Mouse (Mus musculus): Measurements from ENCODE around the gene Ttc21b. TPM values are rescaled to one million over a fixed set of nuclear protein-coding genes. Genes with fewer than 3 reads are reported as not detected.

The Ttc21b gene
- polyA plus RNA-seq, 1 experiment from 2014 or later, result 15.2 TPM

DNA sequence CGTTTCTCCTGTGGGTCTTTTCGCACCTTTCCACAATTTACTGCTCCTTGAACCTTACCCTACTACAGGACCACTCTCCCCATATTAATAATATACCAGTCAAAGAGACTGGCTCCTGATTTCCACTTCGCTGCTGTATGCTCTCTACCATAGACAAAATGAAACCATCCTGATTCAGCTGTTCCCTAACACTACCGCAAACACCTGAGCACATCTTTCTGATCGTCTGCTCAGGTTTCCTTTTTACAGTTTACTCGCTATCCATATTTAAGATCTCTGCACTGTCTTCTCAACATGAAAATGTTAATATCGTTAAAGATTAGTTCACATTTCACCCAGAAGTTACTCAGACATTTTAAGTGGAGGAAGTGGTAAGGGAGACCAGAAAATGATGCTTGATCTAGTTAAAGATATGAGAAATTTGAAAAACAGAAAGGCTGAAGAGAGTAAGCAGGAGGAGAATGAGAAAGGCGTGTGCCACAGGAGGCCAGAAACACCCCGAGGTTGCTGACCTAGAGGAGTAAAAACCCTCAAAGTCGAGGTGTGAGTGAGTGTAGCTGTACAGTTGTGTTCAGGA is 107.7 kb downstream of the Ttc21b start:
- no peak overlapping the region for H3K9ac ChIP-seq (replicated peaks; ENCODE audit: low read length)
- H3K4me1 ChIP-seq (ENCODE audit: insufficient read depth, low read length), result peaks cover 11% of the 10 kb centered on the region; the same call in 1 of the 2 replicates
- ATAC-seq (ENCODE audit: low FRiP score, low TSS enrichment), result no peak
- no peaks in the 10 kb centered on the region for H3K36me3 ChIP-seq (ENCODE audit: insufficient read depth, low read length)
- H3K4me2 ChIP-seq (replicated peaks; ENCODE audit: low read depth, low read length), result no peak overlapping the region
- H3K27ac ChIP-seq (ENCODE audit: low read length), result no peak overlapping the region
- whole genome bisulfite sequencing, result 72% methylated on average over 10 of the region's 10 CpGs
- H3K4me3 ChIP-seq (ENCODE audit: low read length), result no peak overlapping the region
- no peaks in the 10 kb centered on the region for H3K27me3 ChIP-seq (ENCODE audit: insufficient read depth, low read length)
- no peaks in the 10 kb centered on the region for H3K9me3 ChIP-seq (ENCODE audit: low read length)

DNA sequence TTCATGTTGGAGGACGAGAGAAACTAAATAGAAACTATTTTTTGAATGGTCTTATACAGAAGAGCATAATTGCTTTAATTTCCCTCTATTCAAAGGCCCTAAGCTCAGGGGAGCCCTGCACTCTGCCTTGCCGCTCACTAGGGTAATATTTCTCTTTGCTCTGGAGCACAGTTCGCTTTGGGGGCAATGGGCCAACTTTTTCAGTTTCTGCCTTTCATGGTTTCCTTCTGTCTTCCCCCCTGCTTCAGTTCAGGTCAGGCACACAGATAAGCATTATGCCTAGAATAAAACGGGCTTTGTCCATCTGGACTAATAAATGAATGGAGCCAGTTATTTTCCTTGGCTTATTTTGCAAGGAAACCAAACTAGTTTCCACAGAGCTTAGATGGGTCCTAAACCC is 109.9 kb downstream of the Ttc21b start:
- Histone ChIP-seq H3K9ac (replicated peaks; ENCODE audit: low read length) (no peak overlapping the region), H3K27ac (ENCODE audit: low read length) (peak overlapping the region; percentile 82), H3K36me3 (ENCODE audit: insufficient read depth, low read length) (no peaks in the 10 kb centered on the region), H3K4me2 (replicated peaks; ENCODE audit: low read depth, low read length) (no peak overlapping the region), H3K4me1 (ENCODE audit: insufficient read depth, low read length) (peaks cover 11% of the 10 kb centered on the region; the same call in 1 of the 2 replicates), H3K4me3 (ENCODE audit: low read length) (no peak overlapping the region), H3K27me3 (ENCODE audit: insufficient read depth, low read length) (no peaks in the 10 kb centered on the region), H3K9me3 (ENCODE audit: low read length) (no peaks in the 10 kb centered on the region)
- 45% methylated on average over 4 of the region's 4 CpGs for WGBS
- ATAC-seq (ENCODE audit: low FRiP score, low TSS enrichment), result peak; percentile 47

DNA sequence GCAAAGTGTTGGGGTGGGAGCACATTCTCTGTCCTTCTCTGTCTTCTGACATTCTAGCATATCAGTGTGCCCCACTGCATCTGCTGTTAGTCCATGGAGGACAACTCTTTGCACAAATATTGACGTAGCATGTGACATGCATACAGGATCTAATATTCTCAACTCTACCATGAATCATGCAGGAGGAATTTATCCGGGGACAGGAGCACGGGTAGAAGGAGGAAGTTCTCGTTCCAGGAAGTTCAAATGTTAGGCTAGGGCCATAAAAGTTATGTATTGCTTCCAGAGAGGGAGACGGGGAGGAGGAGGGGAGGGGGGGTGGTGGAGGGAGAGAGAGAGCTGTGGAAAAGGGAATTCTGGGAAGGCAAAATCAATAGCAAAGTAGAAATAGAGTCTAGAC is 111.6 kb downstream of the Ttc21b start:
- Histone ChIP-seq H3K9ac (replicated peaks; ENCODE audit: low read length) (no peak overlapping the region), H3K4me1 (ENCODE audit: insufficient read depth, low read length) (peaks cover 11% of the 10 kb centered on the region; the same call in 1 of the 2 replicates), H3K36me3 (ENCODE audit: insufficient read depth, low read length) (no peaks in the 10 kb centered on the region), H3K27me3 (ENCODE audit: insufficient read depth, low read length) (no peaks in the 10 kb centered on the region), H3K4me3 (ENCODE audit: low read length) (no peak overlapping the region), H3K9me3 (ENCODE audit: low read length) (no peaks in the 10 kb centered on the region), H3K27ac (ENCODE audit: low read length) (peak overlapping the region; percentile 80), H3K4me2 (replicated peaks; ENCODE audit: low read depth, low read length) (peak overlapping the region; percentile 23; the same call in 1 of the 2 replicates)
- WGBS, result 4% methylated on average over 5 of the region's 5 CpGs
- peak; percentile 83 for ATAC-seq (ENCODE audit: low FRiP score, low TSS enrichment)

DNA sequence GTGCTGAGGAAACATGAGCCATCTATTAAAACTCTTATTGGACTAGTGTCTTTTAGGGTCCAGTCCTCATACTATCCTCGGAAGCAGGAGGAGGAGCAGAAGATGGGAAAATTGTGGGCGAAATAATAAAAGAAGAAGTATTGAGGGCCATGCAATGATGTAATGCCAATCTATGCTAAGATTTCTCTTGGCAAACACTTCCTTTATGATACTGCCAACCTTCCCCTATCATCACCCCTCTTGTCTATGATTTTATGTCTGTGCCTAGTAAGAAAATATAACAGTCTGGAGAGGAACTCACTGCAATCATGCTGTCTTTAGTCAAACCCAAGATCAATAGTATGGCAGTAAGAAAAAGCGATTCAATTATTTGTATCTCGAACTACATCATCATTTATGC is 113.1 kb downstream of the Ttc21b start:
- Histone ChIP-seq H3K4me2 (replicated peaks; ENCODE audit: low read depth, low read length) (no peak overlapping the region), H3K9ac (replicated peaks; ENCODE audit: low read length) (no peak overlapping the region), H3K27ac (ENCODE audit: low read length) (no peak overlapping the region), H3K36me3 (ENCODE audit: insufficient read depth, low read length) (no peaks in the 10 kb centered on the region), H3K9me3 (ENCODE audit: low read length) (no peaks in the 10 kb centered on the region), H3K4me3 (ENCODE audit: low read length) (no peak overlapping the region), H3K27me3 (ENCODE audit: insufficient read depth, low read length) (no peaks in the 10 kb centered on the region), H3K4me1 (ENCODE audit: insufficient read depth, low read length) (peaks cover 4% of the 10 kb centered on the region; the same call in 1 of the 2 replicates)
- ATAC-seq (ENCODE audit: low FRiP score, low TSS enrichment), result no peak
- WGBS, result 94% methylated on average over 4 of the region's 4 CpGs

DNA sequence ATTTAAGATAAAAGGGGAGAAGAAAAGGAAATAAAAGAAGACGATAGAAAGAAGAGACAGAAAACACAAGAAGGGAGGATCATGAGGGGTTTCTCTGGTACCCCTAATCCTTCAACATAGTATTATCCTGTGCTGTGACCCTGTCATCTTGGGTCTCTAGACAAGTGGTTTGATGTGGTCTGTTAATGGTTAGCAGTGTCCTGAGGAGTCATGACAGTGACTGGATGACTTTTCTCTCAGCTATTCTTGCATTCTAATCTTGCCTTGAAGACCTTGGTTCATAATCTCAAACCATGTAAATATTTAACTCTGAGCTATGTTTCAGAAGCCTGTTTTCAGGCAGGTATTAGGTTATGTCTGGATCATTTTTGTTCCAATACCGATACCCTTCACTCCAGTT is 113.7 kb downstream of the Ttc21b start:
- no peak overlapping the region for H3K9ac ChIP-seq (replicated peaks; ENCODE audit: low read length)
- no peaks in the 10 kb centered on the region for H3K36me3 ChIP-seq (ENCODE audit: insufficient read depth, low read length)
- H3K4me1 ChIP-seq (ENCODE audit: insufficient read depth, low read length), result peaks cover 4% of the 10 kb centered on the region; the same call in 1 of the 2 replicates
- H3K4me3 ChIP-seq (ENCODE audit: low read length), result no peak overlapping the region
- H3K4me2 ChIP-seq (replicated peaks; ENCODE audit: low read depth, low read length), result no peak overlapping the region
- 91% methylated on average over 2 of the region's 2 CpGs for WGBS
- H3K27me3 ChIP-seq (ENCODE audit: insufficient read depth, low read length), result no peaks in the 10 kb centered on the region
- H3K27ac ChIP-seq (ENCODE audit: low read length), result no peak overlapping the region
- ATAC-seq (ENCODE audit: low FRiP score, low TSS enrichment), result no peak
- H3K9me3 ChIP-seq (ENCODE audit: low read length), result no peaks in the 10 kb centered on the region

DNA sequence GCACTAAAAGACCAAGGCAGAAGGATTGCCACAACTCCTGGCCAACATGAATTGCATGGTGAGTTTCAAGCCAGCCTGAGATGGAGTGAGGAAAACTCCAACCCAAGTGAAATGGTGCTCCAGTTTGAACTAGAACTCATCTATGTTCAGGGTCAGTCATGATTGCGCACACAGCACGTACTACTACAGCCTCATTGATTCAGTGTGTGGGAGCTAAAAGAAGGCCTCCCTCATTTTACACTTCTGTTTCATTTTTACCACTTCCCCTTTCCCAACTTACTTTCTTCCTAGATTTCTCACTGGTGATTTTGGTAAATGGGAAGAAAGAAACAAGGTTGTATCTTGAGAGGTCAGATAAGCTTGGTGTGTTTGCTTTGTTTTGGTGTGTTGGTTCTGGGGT is 114.1 kb downstream of the Ttc21b start:
- H3K9me3 ChIP-seq (ENCODE audit: low read length), result no peaks in the 10 kb centered on the region
- no peak overlapping the region for H3K9ac ChIP-seq (replicated peaks; ENCODE audit: low read length)
- H3K4me1 ChIP-seq (ENCODE audit: insufficient read depth, low read length), result peaks cover 4% of the 10 kb centered on the region; the same call in 1 of the 2 replicates
- H3K4me2 ChIP-seq (replicated peaks; ENCODE audit: low read depth, low read length), result no peak overlapping the region
- no peaks in the 10 kb centered on the region for H3K36me3 ChIP-seq (ENCODE audit: insufficient read depth, low read length)
- H3K27me3 ChIP-seq (ENCODE audit: insufficient read depth, low read length), result no peaks in the 10 kb centered on the region
- no peak overlapping the region for H3K27ac ChIP-seq (ENCODE audit: low read length)
- no peak for ATAC-seq (ENCODE audit: low FRiP score, low TSS enrichment)
- WGBS, result 98% methylated on average over 2 of the region's 2 CpGs
- no peak overlapping the region for H3K4me3 ChIP-seq (ENCODE audit: low read length)

DNA sequence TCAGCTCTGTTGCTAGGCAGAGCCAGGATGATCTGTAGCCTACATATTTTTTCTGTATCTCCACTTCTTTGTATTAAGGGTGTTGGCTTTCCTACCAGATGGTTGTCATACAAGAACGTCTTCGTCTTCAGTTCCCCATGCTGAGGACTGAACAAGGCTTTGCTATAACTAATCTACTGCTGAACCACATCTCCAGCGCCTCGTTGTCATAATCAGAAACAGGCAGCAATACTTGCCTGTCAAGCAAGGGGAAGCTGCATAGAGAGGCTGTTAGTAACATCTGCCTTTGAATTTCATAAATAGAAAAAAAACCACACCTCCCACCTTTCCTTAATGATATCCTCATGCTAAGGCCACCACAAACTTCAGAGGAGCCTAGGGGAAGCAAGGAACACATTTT is 116.2 kb downstream of the Ttc21b start:
- no peak overlapping the region for H3K27ac ChIP-seq (ENCODE audit: low read length)
- H3K9ac ChIP-seq (replicated peaks; ENCODE audit: low read length), result no peak overlapping the region
- peaks cover 4% of the 10 kb centered on the region; the same call in 1 of the 2 replicates for H3K4me1 ChIP-seq (ENCODE audit: insufficient read depth, low read length)
- no peak overlapping the region for H3K4me2 ChIP-seq (replicated peaks; ENCODE audit: low read depth, low read length)
- no peak overlapping the region for H3K4me3 ChIP-seq (ENCODE audit: low read length)
- H3K36me3 ChIP-seq (ENCODE audit: insufficient read depth, low read length), result no peaks in the 10 kb centered on the region
- WGBS, result 77% methylated on average over 4 of the region's 4 CpGs
- H3K9me3 ChIP-seq (ENCODE audit: low read length), result no peaks in the 10 kb centered on the region
- ATAC-seq (ENCODE audit: low FRiP score, low TSS enrichment), result no peak
- no peaks in the 10 kb centered on the region for H3K27me3 ChIP-seq (ENCODE audit: insufficient read depth, low read length)

Other genes with a start within 250 kb of the Ttc21b start
- gene Galnt3, start 131.6 kb downstream of the Ttc21b start, polyA plus RNA-seq (2015; fragmentation: Nextera tagmentation; extraction: Ambion mirVana), result 11.4 and 13.6 TPM in 2 replicates
- gene Scn1a, start 184.2 kb upstream of the Ttc21b start, polyA plus RNA-seq (2015; fragmentation: Nextera tagmentation; extraction: Ambion mirVana), result 1.0 and 1.3 TPM in 2 replicates

Data from kidney, embryonic 16.5 days (tissue).